Mouse (Mus musculus): ENCODE measurements at regions not wholly inside any gene's neighbourhood (a gene's known extent, or its start where the extent isn't known, plus 50 kb on each side); places are given as distances from the start of the nearest gene placed in this dataset.

- no peak for TF ChIP-seq POLR2A (IDR thresholded peaks at IDR 0.05; ENCODE audit: insufficient read depth, low read depth, low read length)
- TF ChIP-seq CTCF (IDR thresholded peaks at IDR 0.05): no peak
- no peak for TF ChIP-seq EP300 (IDR thresholded peaks at IDR 0.05; ENCODE audit: insufficient read depth, low read depth, low read length)
These were observed 169.6 kb upstream of the Cpeb2 start for GRCm38 (mm10) chr5:43063386-43063785.
